Mouse (Mus musculus): Measurements from ENCODE around the gene Cdk14. TPM values are rescaled to one million over a fixed set of nuclear protein-coding genes. Genes with fewer than 3 reads are reported as not detected.

The Cdk14 gene
- polyA plus RNA-seq, 1 experiment from 2014 or later, result 14.4 TPM

GRCm38 (mm10) chr5:5004740-5005139, 415.4 kb downstream of the Cdk14 start:
- Histone ChIP-seq H3K4me3 (replicated peaks; ENCODE audit: low read length) (no peak overlapping the region), H3K9me3 (replicated peaks; ENCODE audit: control insufficient read depth, low read length) (no peaks in the 10 kb centered on the region; the same call in 1 of the 2 replicates), H3K27ac (ENCODE audit: low read length) (no peak overlapping the region), H3K4me2 (ENCODE audit: low read depth, low read length) (no peak overlapping the region), H3K9ac (ENCODE audit: low read length) (no peak overlapping the region), H3K36me3 (ENCODE audit: control insufficient read depth, insufficient read depth, low read length) (no peaks in the 10 kb centered on the region), H3K27me3 (ENCODE audit: control insufficient read depth, insufficient read depth, low read length) (no peaks in the 10 kb centered on the region), H3K4me1 (ENCODE audit: control insufficient read depth, insufficient read depth, low read length) (no peaks in the 10 kb centered on the region)
- WGBS, result 85% methylated on average over 2 of the region's 2 CpGs
- ATAC-seq (ENCODE audit: insufficient read depth, low FRiP score), result no peak

GRCm38 (mm10) chr5:4993192-4993601, 426.9 kb downstream of the Cdk14 start:
- Histone ChIP-seq H3K36me3 (ENCODE audit: control insufficient read depth, insufficient read depth, low read length) (no peaks in the 10 kb centered on the region), H3K9ac (ENCODE audit: low read length) (no peak overlapping the region), H3K27ac (ENCODE audit: low read length) (no peak overlapping the region), H3K9me3 (replicated peaks; ENCODE audit: control insufficient read depth, low read length) (no peaks in the 10 kb centered on the region), H3K4me1 (ENCODE audit: control insufficient read depth, insufficient read depth, low read length) (no peaks in the 10 kb centered on the region), H3K27me3 (ENCODE audit: control insufficient read depth, insufficient read depth, low read length) (no peaks in the 10 kb centered on the region), H3K4me3 (replicated peaks; ENCODE audit: low read length) (no peak overlapping the region), H3K4me2 (ENCODE audit: low read depth, low read length) (no peak overlapping the region)
- no peak for ATAC-seq (ENCODE audit: insufficient read depth, low FRiP score)
- WGBS, result 83% methylated on average over 4 of the region's 4 CpGs

GRCm38 (mm10) chr5:4991023-4991422, 429.1 kb downstream of the Cdk14 start:
- no peak overlapping the region for H3K4me2 ChIP-seq (ENCODE audit: low read depth, low read length)
- no peaks in the 10 kb centered on the region for H3K9me3 ChIP-seq (replicated peaks; ENCODE audit: control insufficient read depth, low read length)
- no peak overlapping the region for H3K4me3 ChIP-seq (replicated peaks; ENCODE audit: low read length)
- no peak for ATAC-seq (ENCODE audit: insufficient read depth, low FRiP score)
- H3K9ac ChIP-seq (ENCODE audit: low read length), result no peak overlapping the region
- H3K27me3 ChIP-seq (ENCODE audit: control insufficient read depth, insufficient read depth, low read length), result no peaks in the 10 kb centered on the region
- no peaks in the 10 kb centered on the region for H3K36me3 ChIP-seq (ENCODE audit: control insufficient read depth, insufficient read depth, low read length)
- H3K27ac ChIP-seq (ENCODE audit: low read length), result no peak overlapping the region
- 71% methylated on average over 2 of the region's 2 CpGs for WGBS
- H3K4me1 ChIP-seq (ENCODE audit: control insufficient read depth, insufficient read depth, low read length), result no peaks in the 10 kb centered on the region

- Histone ChIP-seq H3K4me3 (replicated peaks; ENCODE audit: low read length) (no peak overlapping the region), H3K27me3 (ENCODE audit: control insufficient read depth, insufficient read depth, low read length) (no peaks in the 10 kb centered on the region), H3K4me1 (ENCODE audit: control insufficient read depth, insufficient read depth, low read length) (no peaks in the 10 kb centered on the region), H3K27ac (ENCODE audit: low read length) (no peak overlapping the region), H3K9me3 (replicated peaks; ENCODE audit: control insufficient read depth, low read length) (no peaks in the 10 kb centered on the region), H3K9ac (ENCODE audit: low read length) (no peak overlapping the region), H3K36me3 (ENCODE audit: control insufficient read depth, insufficient read depth, low read length) (no peaks in the 10 kb centered on the region), H3K4me2 (ENCODE audit: low read depth, low read length) (no peak overlapping the region)
- ATAC-seq (ENCODE audit: insufficient read depth, low FRiP score), result no peak
- 62% methylated on average over 5 of the region's 5 CpGs for WGBS
Observed at GRCm38 (mm10) chr5:4990237-4990636, 429.9 kb downstream of the Cdk14 start.

- no peak for ATAC-seq (ENCODE audit: insufficient read depth, low FRiP score)
- Histone ChIP-seq H3K4me2 (ENCODE audit: low read depth, low read length) (no peak overlapping the region), H3K4me1 (ENCODE audit: control insufficient read depth, insufficient read depth, low read length) (no peaks in the 10 kb centered on the region), H3K27me3 (ENCODE audit: control insufficient read depth, insufficient read depth, low read length) (no peaks in the 10 kb centered on the region), H3K9ac (ENCODE audit: low read length) (no peak overlapping the region), H3K4me3 (replicated peaks; ENCODE audit: low read length) (no peak overlapping the region), H3K27ac (ENCODE audit: low read length) (no peak overlapping the region), H3K9me3 (replicated peaks; ENCODE audit: control insufficient read depth, low read length) (no peaks in the 10 kb centered on the region), H3K36me3 (ENCODE audit: control insufficient read depth, insufficient read depth, low read length) (no peaks in the 10 kb centered on the region)
- WGBS, result 96% methylated on average over 2 of the region's 2 CpGs
Observed at GRCm38 (mm10) chr5:4986181-4986580, 433.9 kb downstream of the Cdk14 start.

GRCm38 (mm10) chr5:4979551-4979950, 440.6 kb downstream of the Cdk14 start:
- 76% methylated on average over 4 of the region's 4 CpGs for WGBS
- no peaks in the 10 kb centered on the region for H3K4me1 ChIP-seq (ENCODE audit: control insufficient read depth, insufficient read depth, low read length)
- H3K9ac ChIP-seq (ENCODE audit: low read length), result no peak overlapping the region
- H3K27me3 ChIP-seq (ENCODE audit: control insufficient read depth, insufficient read depth, low read length), result no peaks in the 10 kb centered on the region
- no peak overlapping the region for H3K4me3 ChIP-seq (replicated peaks; ENCODE audit: low read length)
- no peak overlapping the region for H3K27ac ChIP-seq (ENCODE audit: low read length)
- no peak for ATAC-seq (ENCODE audit: insufficient read depth, low FRiP score)
- H3K4me2 ChIP-seq (ENCODE audit: low read depth, low read length), result no peak overlapping the region
- no peaks in the 10 kb centered on the region for H3K9me3 ChIP-seq (replicated peaks; ENCODE audit: control insufficient read depth, low read length)
- no peaks in the 10 kb centered on the region for H3K36me3 ChIP-seq (ENCODE audit: control insufficient read depth, insufficient read depth, low read length)

- Histone ChIP-seq H3K4me1 (ENCODE audit: control insufficient read depth, insufficient read depth, low read length) (no peaks in the 10 kb centered on the region), H3K27me3 (ENCODE audit: control insufficient read depth, insufficient read depth, low read length) (no peaks in the 10 kb centered on the region), H3K27ac (ENCODE audit: low read length) (no peak overlapping the region), H3K9ac (ENCODE audit: low read length) (no peak overlapping the region), H3K9me3 (replicated peaks; ENCODE audit: control insufficient read depth, low read length) (no peaks in the 10 kb centered on the region), H3K4me2 (ENCODE audit: low read depth, low read length) (no peak overlapping the region), H3K4me3 (replicated peaks; ENCODE audit: low read length) (no peak overlapping the region), H3K36me3 (ENCODE audit: control insufficient read depth, insufficient read depth, low read length) (no peaks in the 10 kb centered on the region)
- WGBS, result 86% methylated on average over 1 of the region's 1 CpGs
- ATAC-seq (ENCODE audit: insufficient read depth, low FRiP score), result no peak
Observed at GRCm38 (mm10) chr5:4973408-4973807, 446.7 kb downstream of the Cdk14 start.

GRCm38 (mm10) chr5:4962063-4962610, 458.0 kb downstream of the Cdk14 start:
- H3K27me3 ChIP-seq (ENCODE audit: control insufficient read depth, insufficient read depth, low read length), result no peaks in the 10 kb centered on the region
- no peak overlapping the region for H3K4me3 ChIP-seq (replicated peaks; ENCODE audit: low read length)
- ATAC-seq (ENCODE audit: insufficient read depth, low FRiP score), result peak; percentile 82
- peaks cover 17% of the 10 kb centered on the region for H3K4me1 ChIP-seq (ENCODE audit: control insufficient read depth, insufficient read depth, low read length)
- no peak overlapping the region for H3K9ac ChIP-seq (ENCODE audit: low read length)
- no peaks in the 10 kb centered on the region for H3K36me3 ChIP-seq (ENCODE audit: control insufficient read depth, insufficient read depth, low read length)
- H3K4me2 ChIP-seq (ENCODE audit: low read depth, low read length), result 0 out of 2 replicates have a peak overlapping the region, but pooled peaks have one; percentile 2
- 50% methylated on average over 15 of the region's 15 CpGs for WGBS
- H3K27ac ChIP-seq (ENCODE audit: low read length), result no peak overlapping the region
- no peaks in the 10 kb centered on the region for H3K9me3 ChIP-seq (replicated peaks; ENCODE audit: control insufficient read depth, low read length)

GRCm38 (mm10) chr5:4961636-4962035, 458.5 kb downstream of the Cdk14 start:
- 84% methylated on average over 1 of the region's 1 CpGs for WGBS
- Histone ChIP-seq H3K36me3 (ENCODE audit: control insufficient read depth, insufficient read depth, low read length) (no peaks in the 10 kb centered on the region), H3K27me3 (ENCODE audit: control insufficient read depth, insufficient read depth, low read length) (no peaks in the 10 kb centered on the region), H3K9ac (ENCODE audit: low read length) (no peak overlapping the region), H3K4me2 (ENCODE audit: low read depth, low read length) (no peak overlapping the region), H3K4me3 (replicated peaks; ENCODE audit: low read length) (no peak overlapping the region), H3K4me1 (ENCODE audit: control insufficient read depth, insufficient read depth, low read length) (peaks cover 17% of the 10 kb centered on the region), H3K27ac (ENCODE audit: low read length) (no peak overlapping the region), H3K9me3 (replicated peaks; ENCODE audit: control insufficient read depth, low read length) (no peaks in the 10 kb centered on the region)
- ATAC-seq (ENCODE audit: insufficient read depth, low FRiP score), result no peak

Data from stomach, embryonic 16.5 days (tissue).